Mouse (Mus musculus) intestine, embryonic 16.5 days (tissue): Measurements from ENCODE around the gene Ap2a1. TPM values are rescaled to one million over a fixed set of nuclear protein-coding genes. Genes with fewer than 3 reads are reported as not detected.

Source experiments
- ATAC-seq: fragments of 200-750 bp; cut with Nextera tagmentation; 2 replicates; pipeline ENCODE4 v1.8.0; 2017; ENCODE audit warnings: moderate TSS enrichment, moderate library complexity
- H3K27ac ChIP-seq: fragments of 300-500 bp; sonication (generic); 2 replicates; pipeline ENCODE4 v1.5.1; 2014; ENCODE audit warnings: mild to moderate bottlenecking, low read length
- H3K27me3 ChIP-seq: fragments of 300-500 bp; sonication (generic); replicated peaks from 2 replicates; pipeline ENCODE4 v1.6.1; 2014; ENCODE audit warnings: low read length, control low read depth, mixed read lengths; ENCODE audit not compliant: control insufficient read depth, insufficient read depth
- H3K36me3 ChIP-seq: fragments of 300-500 bp; sonication (generic); 2 replicates; pipeline ENCODE4 v1.6.1; 2014; ENCODE audit warnings: low read length, control low read depth; ENCODE audit not compliant: control insufficient read depth, insufficient read depth
- H3K4me1 ChIP-seq: fragments of 300-500 bp; sonication (generic); 2 replicates; pipeline ENCODE4 v1.6.1; 2014; ENCODE audit warnings: low read length, control low read depth, mixed read lengths; ENCODE audit not compliant: control insufficient read depth, insufficient read depth
- H3K4me2 ChIP-seq: fragments of 300-500 bp; sonication (generic); 2 replicates; pipeline ENCODE4 v1.6.1; 2014; ENCODE audit warnings: low read depth, low read length, control low read depth
- H3K4me3 ChIP-seq: fragments of 300-500 bp; sonication (generic); 2 replicates; pipeline ENCODE4 v1.5.1; 2014; ENCODE audit warnings: mild to moderate bottlenecking, low read length
- H3K9ac ChIP-seq: fragments of 300-500 bp; sonication (generic); 2 replicates; pipeline ENCODE4 v1.6.1; 2014; ENCODE audit warnings: low read depth, low read length
- H3K9me3 ChIP-seq: fragments of 300-500 bp; sonication (generic); 2 replicates; pipeline ENCODE4 v1.6.1; 2016; ENCODE audit warnings: low read length, control low read depth; ENCODE audit not compliant: control insufficient read depth
- WGBS: fragments of 180-500 bp; shearing (Covaris S2); extraction: QIAGEN DNeasy Blood & Tissue Kit; methylation state at CpG from one replicate; pipeline ENCODE4 v1.1.7; 2014; 5-methylcytosine and 5-hydroxymethylcytosine counted together
- polyA plus RNA-seq: library from polyadenylated mRNA; unstranded; fragments of >200 nt; fragmentation: Nextera tagmentation; extraction: Ambion mirVana; gene quantifications from 2 replicates; pipeline ENCODE4 v1.2.1, GENCODE M21; 2015

Gene Ap2a1
- polyA plus RNA-seq, 1 experiment from 2014 or later, result 56.8 TPM

GRCm38 (mm10) chr7:44866276-44867009 is 62.9 kb downstream of the Ap2a1 start:
- 39% methylated on average over 15 of the region's 15 CpGs for WGBS
- peaks cover 21% of the 10 kb centered on the region for H3K36me3 ChIP-seq
- ATAC-seq, result peak; percentile 24

GRCm38 (mm10) chr7:44864595-44865542 is 64.4 kb downstream of the Ap2a1 start:
- Histone ChIP-seq H3K4me2 (no peak overlapping the region), H3K27ac (no peak overlapping the region), H3K27me3 (no peaks in the 10 kb centered on the region), H3K9ac (peak overlapping the region; percentile 100), H3K36me3 (peaks cover 21% of the 10 kb centered on the region), H3K4me3 (no peak overlapping the region), H3K4me1 (peaks cover 41% of the 10 kb centered on the region), H3K9me3 (no peaks in the 10 kb centered on the region)
- no peak for ATAC-seq
- 79% methylated on average over 24 of the region's 24 CpGs for WGBS

More at GRCm38 (mm10) chr7:44866276-44867009, 62.9 kb downstream of the Ap2a1 start:
- H3K4me2 ChIP-seq, result peak overlapping the region; percentile 85
- H3K27me3 ChIP-seq, result no peaks in the 10 kb centered on the region
- peak overlapping the region; percentile 79 for H3K27ac ChIP-seq
- H3K9me3 ChIP-seq, result no peaks in the 10 kb centered on the region
- H3K4me1 ChIP-seq, result peaks cover 42% of the 10 kb centered on the region
- H3K9ac ChIP-seq, result peak overlapping the region; percentile 100
- peak overlapping the region; percentile 17; the same call in 1 of the 2 replicates for H3K4me3 ChIP-seq

- H3K9me3 ChIP-seq, result no peaks in the 10 kb centered on the region
- WGBS, result 83% methylated on average over 11 of the region's 11 CpGs
- no peak for ATAC-seq
- no peaks in the 10 kb centered on the region for H3K27me3 ChIP-seq
- no peak overlapping the region for H3K27ac ChIP-seq
- H3K4me3 ChIP-seq, result no peak overlapping the region
- peaks cover 41% of the 10 kb centered on the region for H3K4me1 ChIP-seq
- H3K36me3 ChIP-seq, result peaks cover 21% of the 10 kb centered on the region
- H3K9ac ChIP-seq, result peak overlapping the region; percentile 14; the same call in 1 of the 2 replicates
- H3K4me2 ChIP-seq, result no peak overlapping the region
Measured at GRCm38 (mm10) chr7:44863982-44864494, 65.3 kb downstream of the Ap2a1 start.

- H3K4me3 ChIP-seq, result no peak overlapping the region
- H3K27me3 ChIP-seq, result no peaks in the 10 kb centered on the region
- no peak overlapping the region; the same call in 1 of the 2 replicates for H3K27ac ChIP-seq
- WGBS, result 89% methylated on average over 14 of the region's 14 CpGs
- H3K9me3 ChIP-seq, result no peaks in the 10 kb centered on the region
- H3K36me3 ChIP-seq, result peaks cover 21% of the 10 kb centered on the region
- no peak for ATAC-seq
- H3K4me1 ChIP-seq, result peaks cover 42% of the 10 kb centered on the region
- H3K9ac ChIP-seq, result no peak overlapping the region
- H3K4me2 ChIP-seq, result no peak overlapping the region
Measured at GRCm38 (mm10) chr7:44863210-44863609, 66.1 kb downstream of the Ap2a1 start.

GRCm38 (mm10) chr7:44862434-44862833 is 66.9 kb downstream of the Ap2a1 start:
- 77% methylated on average over 8 of the region's 8 CpGs for WGBS
- Histone ChIP-seq H3K4me2 (no peak overlapping the region), H3K4me1 (peaks cover 40% of the 10 kb centered on the region), H3K9ac (no peak overlapping the region), H3K9me3 (no peaks in the 10 kb centered on the region), H3K27ac (no peak overlapping the region), H3K36me3 (peaks cover 21% of the 10 kb centered on the region), H3K27me3 (no peaks in the 10 kb centered on the region), H3K4me3 (no peak overlapping the region)
- ATAC-seq, result no peak

- peaks cover 33% of the 10 kb centered on the region for H3K4me1 ChIP-seq
- WGBS, result 81% methylated on average over 14 of the region's 14 CpGs
- peaks cover 21% of the 10 kb centered on the region for H3K36me3 ChIP-seq
- H3K9me3 ChIP-seq, result no peaks in the 10 kb centered on the region
- ATAC-seq, result no peak
- no peak overlapping the region; the same call in 1 of the 2 replicates for H3K27ac ChIP-seq
- no peaks in the 10 kb centered on the region for H3K27me3 ChIP-seq
- no peak overlapping the region for H3K4me2 ChIP-seq
- no peak overlapping the region for H3K4me3 ChIP-seq
- no peak overlapping the region for H3K9ac ChIP-seq
Measured at GRCm38 (mm10) chr7:44861429-44861816, 67.9 kb downstream of the Ap2a1 start.

GRCm38 (mm10) chr7:44860576-44861428 is 68.5 kb downstream of the Ap2a1 start:
- H3K27me3 ChIP-seq, result no peaks in the 10 kb centered on the region
- H3K36me3 ChIP-seq, result peaks cover 21% of the 10 kb centered on the region
- peaks cover 31% of the 10 kb centered on the region for H3K4me1 ChIP-seq
- H3K27ac ChIP-seq, result peak overlapping the region; percentile 28
- H3K4me3 ChIP-seq, result no peak overlapping the region
- peak; percentile 22 for ATAC-seq
- WGBS, result 54% methylated on average over 22 of the region's 22 CpGs
- no peak overlapping the region for H3K4me2 ChIP-seq
- H3K9me3 ChIP-seq, result no peaks in the 10 kb centered on the region
- 0 out of 2 replicates have a peak overlapping the region, but pooled peaks have one; percentile 12 for H3K9ac ChIP-seq

GRCm38 (mm10) chr7:44859896-44860295 is 69.4 kb downstream of the Ap2a1 start:
- peaks cover 31% of the 10 kb centered on the region for H3K4me1 ChIP-seq
- WGBS, result 90% methylated on average over 11 of the region's 11 CpGs
- H3K4me2 ChIP-seq, result no peak overlapping the region
- no peaks in the 10 kb centered on the region for H3K9me3 ChIP-seq
- ATAC-seq, result no peak
- H3K4me3 ChIP-seq, result no peak overlapping the region
- H3K27ac ChIP-seq, result no peak overlapping the region
- H3K9ac ChIP-seq, result no peak overlapping the region
- H3K36me3 ChIP-seq, result peaks cover 17% of the 10 kb centered on the region
- no peaks in the 10 kb centered on the region for H3K27me3 ChIP-seq
